Mouse (Mus musculus): Measurements from ENCODE around the gene Gimap4. TPM values are rescaled to one million over a fixed set of nuclear protein-coding genes. Genes with fewer than 3 reads are reported as not detected.
"Not testable (repeated sequence)": the region's sequence is repeated elsewhere in the genome, so short reads cannot be mapped to it uniquely, and the experiment has no call there.

Gimap4 gene
- total and polyA plus RNA-seq, 2 experiments from 2014 or later: 0.48 to 0.77 TPM

DNA sequence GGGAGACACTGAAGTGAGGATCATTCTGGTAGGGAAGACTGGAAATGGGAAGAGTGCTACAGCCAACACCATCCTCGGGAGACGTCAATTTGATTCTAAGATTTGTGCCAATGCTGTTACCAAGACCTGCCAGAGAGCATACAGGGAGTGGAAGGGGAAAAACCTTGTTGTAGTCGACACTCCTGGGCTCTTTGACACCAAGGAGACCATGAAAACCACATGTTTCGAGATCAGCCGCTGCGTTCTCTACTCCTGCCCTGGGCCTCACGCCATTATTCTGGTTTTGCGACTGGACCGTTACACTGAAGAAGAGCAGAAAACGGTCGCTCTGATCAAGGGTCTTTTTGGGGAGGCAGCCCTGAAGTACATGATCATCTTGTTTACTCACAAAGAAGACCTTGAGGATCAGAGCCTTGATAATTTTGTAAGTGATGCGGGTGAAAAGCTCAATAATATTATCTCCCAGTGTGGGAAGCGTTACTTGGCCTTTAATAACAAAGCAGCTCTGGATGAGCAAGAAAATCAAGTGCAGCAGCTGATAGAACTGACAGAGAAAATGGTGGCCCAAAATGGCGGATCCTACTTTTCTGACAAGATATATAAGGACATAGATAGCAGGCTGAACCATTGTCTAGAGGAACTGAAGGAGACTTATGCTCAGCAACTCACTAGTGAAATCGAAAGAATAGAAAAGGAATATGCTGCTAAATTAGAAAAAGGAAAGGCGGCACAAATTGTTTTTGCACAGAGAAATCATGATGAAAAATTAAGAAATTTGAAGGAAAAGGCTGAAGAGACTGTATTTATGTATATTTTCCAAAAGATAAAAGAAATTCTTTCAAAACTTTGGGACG lies 6.6 kb upstream of the Gimap4 start:
- H3K4me1 ChIP-seq (ENCODE audit: insufficient read depth, low read length): no peaks in the 10 kb centered on the region
- no peak for TF ChIP-seq CTCF (IDR thresholded peaks at IDR 0.05)
- WGBS: 95% methylated on average over 17 of the region's 17 CpGs
- H3K27me3 ChIP-seq (ENCODE audit: insufficient read depth, low read length): no peaks in the 10 kb centered on the region
- no peak overlapping the region for H3K9ac ChIP-seq (replicated peaks; ENCODE audit: low read length, poor library complexity, severe bottlenecking)
- no peaks in the 10 kb centered on the region for H3K36me3 ChIP-seq (ENCODE audit: insufficient read depth, low read length)
- DNase-seq (ENCODE audit: low spot score) (no peak), ATAC-seq (ENCODE audit: low FRiP score) (no peak)
- no peak overlapping the region for H3K27ac ChIP-seq (ENCODE audit: low read depth, low read length)
- H3K4me3 ChIP-seq (ENCODE audit: low read depth, low read length): no peak overlapping the region
- no peaks in the 10 kb centered on the region for H3K9me3 ChIP-seq (ENCODE audit: low read length)
- H3K4me2 ChIP-seq (ENCODE audit: low read depth, low read length, poor library complexity, severe bottlenecking): no peak overlapping the region

DNA sequence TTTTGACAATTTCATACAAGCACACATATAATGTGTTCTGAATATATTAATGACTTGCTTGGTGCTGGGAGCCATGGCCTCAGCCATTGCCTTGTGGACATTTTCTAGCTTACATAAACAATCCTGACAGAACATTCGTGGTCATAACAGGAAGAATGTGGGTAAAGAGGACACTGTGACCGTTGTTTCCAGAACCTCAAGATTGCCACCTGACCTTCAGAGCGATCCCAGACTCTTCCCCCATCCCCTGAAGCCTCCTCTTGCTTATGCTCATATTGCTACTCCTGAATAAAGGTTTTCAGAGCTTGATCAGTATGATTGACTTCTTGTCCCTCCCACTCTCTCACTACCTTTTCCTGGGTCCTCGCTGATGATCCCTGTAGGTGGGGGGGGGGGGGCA lies 6.0 kb upstream of the Gimap4 start:
- Histone ChIP-seq H3K27me3 (ENCODE audit: insufficient read depth, low read length) (no peaks in the 10 kb centered on the region), H3K4me3 (ENCODE audit: low read depth, low read length) (no peak overlapping the region), H3K36me3 (ENCODE audit: insufficient read depth, low read length) (no peaks in the 10 kb centered on the region), H3K4me1 (ENCODE audit: insufficient read depth, low read length) (no peaks in the 10 kb centered on the region), H3K27ac (ENCODE audit: low read depth, low read length) (no peak overlapping the region), H3K4me2 (ENCODE audit: low read depth, low read length, poor library complexity, severe bottlenecking) (no peak overlapping the region), H3K9ac (replicated peaks; ENCODE audit: low read length, poor library complexity, severe bottlenecking) (no peak overlapping the region), H3K9me3 (ENCODE audit: low read length) (no peaks in the 10 kb centered on the region)
- 84% methylated on average over 4 of the region's 4 CpGs for WGBS
- ATAC-seq (ENCODE audit: low FRiP score): no peak
- DNase-seq (ENCODE audit: low spot score): no peak
- TF ChIP-seq CTCF (IDR thresholded peaks at IDR 0.05): no peak

DNA sequence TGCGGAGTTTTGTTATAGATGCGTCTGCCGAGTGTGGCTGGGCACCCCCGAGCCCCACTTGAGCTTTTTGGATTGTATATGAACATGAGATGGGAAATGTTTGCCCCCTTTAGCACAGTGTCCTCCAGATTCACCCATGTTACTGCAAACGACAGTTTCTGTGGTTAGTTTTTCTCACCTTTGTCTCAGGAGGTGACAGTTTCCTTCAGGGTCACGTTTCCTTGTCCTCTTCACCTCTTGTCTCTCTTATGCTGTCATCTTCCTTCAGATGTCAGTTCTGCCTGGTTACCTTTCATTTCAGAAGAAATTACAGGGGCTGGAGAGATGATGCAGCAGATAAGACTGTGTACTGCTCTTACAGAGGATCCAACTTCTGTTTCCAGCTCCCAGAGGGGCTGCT lies 4.6 kb upstream of the Gimap4 start:
- no peaks in the 10 kb centered on the region for H3K27me3 ChIP-seq (ENCODE audit: insufficient read depth, low read length)
- no peak for TF ChIP-seq CTCF (IDR thresholded peaks at IDR 0.05)
- H3K27ac ChIP-seq (ENCODE audit: low read depth, low read length): no peak overlapping the region
- DNase-seq (ENCODE audit: low spot score): no peak
- WGBS: 90% methylated on average over 6 of the region's 6 CpGs
- H3K4me2 ChIP-seq (ENCODE audit: low read depth, low read length, poor library complexity, severe bottlenecking): no peak overlapping the region
- H3K4me1 ChIP-seq (ENCODE audit: insufficient read depth, low read length): no peaks in the 10 kb centered on the region
- no peak overlapping the region for H3K9ac ChIP-seq (replicated peaks; ENCODE audit: low read length, poor library complexity, severe bottlenecking)
- H3K36me3 ChIP-seq (ENCODE audit: insufficient read depth, low read length): no peaks in the 10 kb centered on the region
- no peak overlapping the region for H3K4me3 ChIP-seq (ENCODE audit: low read depth, low read length)
- no peaks in the 10 kb centered on the region for H3K9me3 ChIP-seq (ENCODE audit: low read length)
- ATAC-seq (ENCODE audit: low FRiP score): no peak

DNA sequence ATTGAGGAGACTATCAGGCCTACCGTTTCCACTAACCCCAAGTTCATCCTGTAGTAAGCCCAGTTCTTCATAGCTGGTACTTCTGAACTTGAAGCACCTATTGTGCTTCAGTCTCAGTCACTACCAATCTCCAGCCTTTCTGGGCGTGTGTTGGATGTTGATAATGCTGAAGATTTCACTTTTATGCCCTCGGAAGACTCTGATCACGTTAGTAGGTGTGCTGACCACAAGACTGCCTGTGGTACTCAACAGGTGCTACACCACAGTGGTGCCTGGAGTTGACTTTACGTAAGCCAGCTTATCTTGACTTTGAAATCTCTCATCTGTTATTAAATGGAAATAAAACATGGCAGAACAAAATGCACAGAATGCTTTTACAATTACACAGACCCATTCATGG lies 3.9 kb upstream of the Gimap4 start:
- H3K4me2 ChIP-seq (ENCODE audit: low read depth, low read length, poor library complexity, severe bottlenecking): no peak overlapping the region
- DNase-seq (ENCODE audit: low spot score) (no peak), ATAC-seq (ENCODE audit: low FRiP score) (no peak)
- H3K36me3 ChIP-seq (ENCODE audit: insufficient read depth, low read length): no peaks in the 10 kb centered on the region
- H3K4me1 ChIP-seq (ENCODE audit: insufficient read depth, low read length): no peaks in the 10 kb centered on the region
- H3K27ac ChIP-seq (ENCODE audit: low read depth, low read length): no peak overlapping the region
- H3K9ac ChIP-seq (replicated peaks; ENCODE audit: low read length, poor library complexity, severe bottlenecking): no peak overlapping the region
- H3K27me3 ChIP-seq (ENCODE audit: insufficient read depth, low read length): no peaks in the 10 kb centered on the region
- H3K9me3 ChIP-seq (ENCODE audit: low read length): no peaks in the 10 kb centered on the region
- 83% methylated on average over 5 of the region's 5 CpGs for whole genome bisulfite sequencing
- no peak for TF ChIP-seq CTCF (IDR thresholded peaks at IDR 0.05)
- H3K4me3 ChIP-seq (ENCODE audit: low read depth, low read length): no peak overlapping the region

DNA sequence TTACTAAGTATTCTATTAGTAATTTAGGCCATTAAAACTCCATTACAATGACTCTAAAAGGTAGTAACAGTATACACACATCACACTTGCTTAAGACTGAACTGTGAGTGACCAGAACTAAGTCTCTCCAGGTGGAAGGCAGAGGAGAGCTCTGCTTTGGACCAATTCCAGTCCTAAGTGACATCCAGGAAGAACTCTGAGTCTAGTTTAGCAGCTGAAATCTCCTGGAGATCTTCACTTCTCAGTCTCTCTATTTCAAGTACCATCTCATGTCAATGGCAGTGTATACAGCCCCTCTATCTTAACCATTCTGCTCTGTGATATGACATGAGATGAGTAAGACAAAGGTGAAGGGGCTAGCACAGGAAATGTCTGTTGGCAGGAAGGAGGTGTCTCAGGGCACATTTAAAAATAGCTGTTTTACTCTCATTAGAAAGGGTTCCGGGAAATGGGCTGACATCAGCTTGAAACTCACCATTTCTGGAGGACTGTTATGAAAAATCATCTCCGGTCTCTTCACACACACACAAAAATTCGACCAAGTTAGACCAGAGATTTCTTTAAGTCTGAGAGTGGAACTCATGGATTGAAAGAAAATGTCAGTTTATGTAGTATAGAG lies 2.8 kb upstream of the Gimap4 start:
- TF ChIP-seq CTCF (IDR thresholded peaks at IDR 0.05): no peak
- ATAC-seq (ENCODE audit: low FRiP score): no peak
- WGBS: 81% methylated on average over 3 of the region's 3 CpGs

DNA sequence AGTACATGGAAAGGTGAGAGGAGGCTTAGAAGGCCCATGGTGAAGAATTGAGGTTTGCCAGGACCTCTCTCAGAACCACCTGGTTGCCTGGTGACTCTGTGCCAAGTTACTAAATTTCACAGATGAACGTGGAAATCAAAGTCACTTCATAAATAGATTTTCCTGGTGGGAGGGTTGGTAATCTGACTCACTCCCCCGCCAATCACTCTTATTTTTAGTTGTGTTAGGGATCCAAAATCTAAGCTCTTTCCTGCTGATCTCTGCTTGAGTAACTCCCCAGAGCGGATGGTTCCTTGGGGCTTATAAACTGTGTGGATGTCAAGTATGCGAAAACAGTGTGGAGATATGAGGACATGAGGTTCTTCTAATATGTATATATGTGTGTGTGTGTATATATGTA lies 2.1 kb upstream of the Gimap4 start:
- Histone ChIP-seq H3K4me2 (ENCODE audit: low read depth, low read length, poor library complexity, severe bottlenecking) (no peak overlapping the region), H3K27me3 (ENCODE audit: insufficient read depth, low read length) (no peaks in the 10 kb centered on the region), H3K4me1 (ENCODE audit: insufficient read depth, low read length) (no peaks in the 10 kb centered on the region), H3K36me3 (ENCODE audit: insufficient read depth, low read length) (no peaks in the 10 kb centered on the region), H3K9ac (replicated peaks; ENCODE audit: low read length, poor library complexity, severe bottlenecking) (no peak overlapping the region), H3K27ac (ENCODE audit: low read depth, low read length) (no peak overlapping the region), H3K9me3 (ENCODE audit: low read length) (no peaks in the 10 kb centered on the region), H3K4me3 (ENCODE audit: low read depth, low read length) (no peak overlapping the region)
- DNase-seq (ENCODE audit: low spot score): no peak
- TF ChIP-seq CTCF (IDR thresholded peaks at IDR 0.05): no peak
- 66% methylated on average over 4 of the region's 4 CpGs for WGBS
- ATAC-seq (ENCODE audit: low FRiP score): no peak

More for the DNA sequence above, 2.8 kb upstream of the Gimap4 start:
- DNase-seq (ENCODE audit: low spot score): no peak
- no peak overlapping the region for H3K4me2 ChIP-seq (ENCODE audit: low read depth, low read length, poor library complexity, severe bottlenecking)
- H3K4me3 ChIP-seq (ENCODE audit: low read depth, low read length): no peak overlapping the region
- no peaks in the 10 kb centered on the region for H3K36me3 ChIP-seq (ENCODE audit: insufficient read depth, low read length)
- H3K9me3 ChIP-seq (ENCODE audit: low read length): no peaks in the 10 kb centered on the region
- no peaks in the 10 kb centered on the region for H3K27me3 ChIP-seq (ENCODE audit: insufficient read depth, low read length)
- H3K9ac ChIP-seq (replicated peaks; ENCODE audit: low read length, poor library complexity, severe bottlenecking): no peak overlapping the region
- no peak overlapping the region for H3K27ac ChIP-seq (ENCODE audit: low read depth, low read length)
- no peaks in the 10 kb centered on the region for H3K4me1 ChIP-seq (ENCODE audit: insufficient read depth, low read length)

DNA sequence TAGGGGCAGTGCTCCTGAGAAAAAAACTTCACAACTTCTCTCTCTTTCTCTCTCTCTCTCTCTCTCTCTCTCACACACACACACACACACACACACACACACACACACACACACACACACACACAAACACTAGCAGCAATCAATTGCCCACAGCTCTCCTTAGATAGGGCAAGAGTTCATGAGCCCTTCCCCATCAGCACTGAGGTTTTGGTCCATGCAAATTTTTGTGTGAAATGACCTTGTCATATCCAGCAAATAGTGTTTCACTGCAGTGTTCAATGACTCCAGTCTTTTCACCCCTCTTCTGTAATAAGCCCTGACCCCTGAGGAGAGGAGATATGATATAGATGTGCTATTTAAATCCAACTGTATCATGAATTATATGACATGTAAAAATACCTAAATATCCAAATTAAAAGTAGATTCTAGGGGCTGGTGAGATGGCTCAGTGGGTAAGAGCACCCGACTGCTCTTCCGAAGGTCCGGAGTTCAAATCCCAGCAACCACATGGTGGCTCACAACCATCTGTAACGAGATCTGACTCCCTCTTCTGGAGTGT lies 1.0 kb upstream of the Gimap4 start:
- not testable (repeated sequence) for DNase-seq (ENCODE audit: low spot score); H3K36me3 ChIP-seq (ENCODE audit: insufficient read depth, low read length); H3K9me3 ChIP-seq (ENCODE audit: low read length); H3K4me2 ChIP-seq (ENCODE audit: low read depth, low read length, poor library complexity, severe bottlenecking); H3K27me3 ChIP-seq (ENCODE audit: insufficient read depth, low read length); ATAC-seq (ENCODE audit: low FRiP score); H3K4me3 ChIP-seq (ENCODE audit: low read depth, low read length); H3K9ac ChIP-seq (replicated peaks; ENCODE audit: low read length, poor library complexity, severe bottlenecking); H3K4me1 ChIP-seq (ENCODE audit: insufficient read depth, low read length); H3K27ac ChIP-seq (ENCODE audit: low read depth, low read length)
- WGBS: 97% methylated on average over 3 of the region's 4 CpGs
